Mouse (Mus musculus): ENCODE results near the gene Rrp12.

Rrp12 gene

DNA sequence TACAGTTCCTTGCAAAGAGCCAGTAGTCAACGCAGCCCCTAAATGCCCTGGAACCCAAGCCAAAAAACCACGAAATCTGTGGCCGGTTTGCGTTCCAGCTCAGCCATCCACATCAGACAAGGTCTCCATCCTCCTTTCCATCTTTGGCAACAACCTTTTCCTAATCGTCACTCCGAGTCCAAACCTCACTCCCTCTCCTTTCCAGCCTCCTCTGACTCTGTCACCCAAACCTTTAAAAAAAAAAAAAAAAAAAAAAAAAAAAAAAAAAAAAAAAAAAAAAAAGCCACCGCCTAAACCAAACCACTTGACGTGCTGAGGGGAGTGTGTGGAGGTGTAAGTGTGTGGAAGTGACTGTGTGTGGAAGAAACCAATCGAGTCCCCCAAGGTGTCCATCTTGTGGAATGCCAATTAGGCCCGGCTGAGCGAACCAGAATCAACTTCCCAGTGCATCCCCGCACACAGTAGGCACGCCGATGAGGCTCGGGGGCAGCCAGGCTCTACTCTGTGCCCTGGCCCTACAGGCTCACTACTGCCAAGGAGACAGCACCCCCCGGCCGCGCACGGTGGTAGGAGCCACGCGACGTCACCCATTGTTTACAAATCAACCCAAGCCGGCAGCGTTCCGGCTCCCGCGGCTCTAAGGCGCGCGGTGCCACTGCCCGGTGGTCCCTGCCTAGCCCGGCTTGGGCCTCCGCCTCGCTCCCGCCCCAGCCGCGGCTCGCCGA lies 66.4 kb downstream of the Rrp12 start, which contains the start of gene Frat1:
Frat1 (plus strand) TSS at position 590 of the 725 bp plus-strand sequence.
- peak; percentile 97 to 98 for DNase-seq

DNA sequence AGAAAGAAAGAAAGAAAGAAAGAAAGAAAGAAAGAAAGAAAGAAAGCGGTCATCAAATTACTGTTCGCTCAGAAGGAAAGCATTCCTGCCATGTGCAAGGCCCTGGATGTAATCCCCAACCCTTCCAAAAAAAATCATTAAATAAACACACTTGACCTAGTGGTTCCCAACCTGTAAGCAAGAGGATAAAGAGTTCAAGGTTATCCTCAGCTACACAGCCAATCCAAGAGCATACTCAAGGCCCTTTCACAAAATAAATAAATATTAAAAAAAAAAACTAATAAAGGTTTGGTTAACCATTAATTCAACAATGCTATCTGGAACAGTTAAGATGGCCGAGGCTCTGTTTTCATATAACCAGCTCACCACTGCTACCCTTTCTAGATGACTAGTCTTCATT lies 67.0 kb downstream of the Rrp12 start:
- no peak for DNase-seq

DNA sequence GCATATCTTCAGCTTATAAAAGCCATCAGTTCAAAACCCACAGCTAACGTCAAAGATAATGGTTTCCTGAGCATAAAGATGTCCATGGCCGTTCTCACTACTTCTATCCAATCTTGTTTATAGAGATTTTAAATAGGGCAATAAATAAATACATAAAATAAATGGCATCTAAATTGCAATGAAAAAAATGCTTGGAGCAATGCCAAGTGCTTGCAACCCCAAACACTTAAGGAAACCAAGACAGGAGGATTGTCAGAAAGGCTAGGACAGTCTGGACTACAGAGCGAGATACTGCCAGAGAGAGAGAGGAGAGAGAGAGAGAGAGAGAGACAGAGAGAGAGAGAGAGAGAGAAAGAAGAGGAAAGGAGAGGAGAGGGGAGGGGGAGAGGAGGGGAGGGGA lies 69.4 kb downstream of the Rrp12 start:
- DNase-seq, result no peak

DNA sequence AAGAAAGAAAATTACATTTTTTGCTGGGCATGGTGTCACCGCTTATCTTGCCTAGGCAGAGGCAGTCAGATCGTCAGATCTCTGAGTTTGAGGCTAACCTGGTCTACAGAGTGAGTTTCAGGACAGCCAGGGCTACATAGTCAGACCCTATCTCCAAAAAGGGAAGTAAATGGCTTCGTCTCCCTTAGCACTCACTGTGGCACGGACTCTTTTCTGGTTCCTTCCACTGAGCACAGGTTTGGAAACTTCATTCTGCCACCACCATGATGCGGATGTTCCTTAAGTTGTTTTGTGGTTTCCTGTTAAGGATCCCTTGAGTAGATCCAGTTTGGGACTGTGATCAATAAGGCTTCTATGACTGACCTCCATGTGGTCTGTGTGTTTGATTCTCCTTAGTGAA lies 71.0 kb downstream of the Rrp12 start:
- DNase-seq, result no peak

DNA sequence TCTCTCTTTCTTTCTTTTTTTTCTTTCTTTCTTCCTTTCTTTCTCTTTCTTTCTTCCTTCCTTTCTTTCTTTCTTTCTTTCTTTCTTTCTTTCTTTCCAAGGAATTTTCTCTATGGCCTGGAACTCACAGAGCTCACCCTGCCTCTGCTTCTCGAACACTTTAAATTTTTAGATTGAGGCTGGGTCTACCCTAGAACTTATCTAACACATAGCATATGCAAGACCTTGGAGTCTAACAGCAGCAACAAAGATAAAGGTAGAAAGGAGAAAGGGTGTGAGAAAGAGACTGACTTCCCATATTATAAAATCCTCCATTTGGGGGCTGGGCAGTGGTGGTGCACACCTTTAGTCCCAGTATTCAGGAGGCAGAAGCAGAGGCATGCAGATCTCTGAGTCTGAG lies 73.4 kb downstream of the Rrp12 start:
- DNase-seq, result no peak

DNA sequence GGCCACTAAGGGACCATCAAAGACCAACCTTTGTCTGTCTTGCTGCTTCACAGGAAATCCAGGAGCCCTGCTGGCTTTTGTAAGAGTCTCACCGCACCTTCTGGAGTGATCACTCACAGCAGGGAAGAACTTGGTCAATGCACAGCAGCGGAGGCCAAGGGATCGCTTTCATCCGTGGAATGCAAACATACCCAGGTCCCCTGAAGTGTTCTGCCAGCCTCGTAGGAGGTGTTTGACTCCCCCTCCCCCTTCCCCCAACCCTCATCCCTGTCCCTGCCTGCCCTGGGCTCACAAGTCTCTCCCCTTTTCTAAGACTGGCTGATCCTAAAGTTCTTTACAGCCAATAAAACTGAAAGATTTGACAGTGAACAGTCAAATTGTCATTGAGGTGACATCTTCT lies 74.5 kb downstream of the Rrp12 start:
- DNase-seq, result no peak

DNA sequence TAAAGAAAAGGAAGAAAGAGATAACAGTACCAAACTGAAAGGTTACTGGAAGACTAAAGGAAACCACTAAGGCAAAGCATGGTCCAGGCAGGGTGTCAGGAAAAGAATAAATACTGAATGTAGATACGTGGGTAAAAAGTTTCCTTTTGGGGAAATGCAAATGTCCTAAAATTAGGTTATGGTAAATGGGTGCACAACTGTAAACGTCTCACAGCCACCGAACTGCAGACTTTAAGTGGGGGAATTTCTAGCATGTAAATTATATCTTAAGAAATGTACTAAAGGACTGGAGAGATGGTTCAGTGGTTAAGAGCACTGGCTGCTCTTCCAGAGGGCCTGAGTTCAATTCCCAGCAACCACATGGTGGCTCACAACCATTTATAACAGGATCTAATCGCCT lies 77.2 kb downstream of the Rrp12 start:
- DNase-seq, result no peak

DNA sequence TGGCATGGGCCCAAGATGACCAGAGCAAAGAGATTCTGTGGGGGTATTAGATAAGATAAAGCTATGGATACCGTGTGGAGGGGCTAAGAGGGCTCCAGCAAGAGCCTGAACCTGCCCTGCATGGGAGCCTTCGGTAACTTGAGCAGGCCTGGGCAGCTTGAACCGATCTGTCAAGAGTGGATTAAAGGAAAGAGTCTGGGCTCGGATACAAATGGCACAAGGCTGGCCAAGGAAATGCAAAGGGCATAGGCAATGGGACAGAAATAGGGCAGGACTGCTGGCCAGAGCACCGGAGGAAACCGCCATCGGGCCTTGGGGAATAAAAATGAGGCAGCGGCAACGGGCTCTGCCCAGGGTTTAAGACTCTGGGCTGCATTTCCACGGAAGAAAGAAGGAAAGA lies 78.6 kb downstream of the Rrp12 start:
- peak in 1 of 2 experiments; percentile 21 for DNase-seq

DNA sequence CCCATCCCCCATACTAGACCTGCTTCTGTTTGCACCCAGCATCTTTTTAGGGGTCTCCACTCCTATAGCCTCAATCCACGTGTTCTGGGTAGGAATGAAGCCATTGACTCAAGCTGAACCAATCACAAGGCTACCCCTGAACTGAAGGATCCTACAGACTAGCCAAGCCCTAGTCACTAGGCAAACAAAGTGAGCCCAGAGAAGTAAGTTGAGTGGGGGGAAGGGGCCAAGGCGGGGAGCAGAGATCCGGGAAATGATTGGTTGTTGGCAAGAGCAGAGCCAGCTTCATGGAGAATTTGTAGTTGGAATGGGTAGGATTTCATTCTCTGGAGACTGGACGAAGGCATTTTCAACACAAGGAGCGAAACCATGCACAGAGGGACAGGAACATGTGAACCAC lies 79.1 kb downstream of the Rrp12 start:
- DNase-seq, result no peak

DNA sequence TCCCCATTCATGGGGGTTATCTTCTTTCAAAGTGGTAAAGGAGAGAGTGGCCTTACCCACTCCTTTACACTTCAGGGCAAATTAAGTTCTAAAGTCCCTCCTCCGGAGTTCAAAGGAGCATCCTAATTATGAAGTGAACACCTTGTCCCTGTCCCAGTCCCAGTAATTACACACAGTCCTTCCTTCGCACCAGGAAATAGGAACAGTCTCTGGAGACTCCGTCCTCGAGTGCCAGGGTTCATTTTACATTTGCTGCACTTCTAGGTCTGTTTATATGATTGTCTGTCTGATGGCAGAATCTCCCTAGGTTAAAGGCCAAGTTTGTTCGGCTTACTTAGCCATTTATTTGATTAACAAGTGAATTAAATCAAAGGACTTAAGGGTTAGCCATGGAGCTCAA lies 79.6 kb downstream of the Rrp12 start:
- no peak for DNase-seq

DNA sequence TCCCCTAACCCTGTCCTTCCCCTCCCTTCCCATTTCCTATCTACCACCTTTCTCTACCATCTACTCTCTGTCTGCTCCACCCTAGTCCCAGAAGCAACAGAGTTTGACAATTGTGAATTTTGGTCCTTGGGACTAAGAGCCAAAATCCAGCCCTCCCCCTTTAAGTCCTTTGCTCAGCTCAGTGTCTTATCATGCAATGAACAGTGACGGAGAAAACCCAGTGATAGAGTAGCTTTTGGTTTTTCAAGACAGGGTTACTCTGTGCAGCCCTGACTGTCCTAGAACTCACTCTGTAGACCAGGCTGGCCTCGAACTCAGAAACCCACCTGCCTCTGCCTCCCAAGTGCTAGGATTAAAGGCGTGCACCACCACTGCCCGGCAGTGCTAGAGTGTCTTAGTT lies 82.6 kb downstream of the Rrp12 start:
- DNase-seq, result no peak
